In genomic region chr16:44557661-44558470, GRCm38 (mm10) we compare ENCODE assay signal across 8 mouse cellular contexts. TPM values are rescaled to one million over a fixed set of nuclear protein-coding genes. Genes with fewer than 3 reads are reported as not detected.
A peak's percentile ranks its signal among the peaks of the same experiment; 100 is the strongest.
DNase-seq lines count a peak whose midpoint lies in the region.

No protein-coding gene starts in this region.

- no peaks in the 10 kb centered on the region for H3K9me3 ChIP-seq in hindbrain, embryonic 10.5 days

- H3K4me1 ChIP-seq in hindbrain, embryonic 10.5 days (replicated peaks): peaks cover 71% of the 10 kb centered on the region

- 0% methylated on average over 47 of the region's 47 CpGs for WGBS in hindbrain, embryonic 10.5 days

- peaks cover 16% of the 10 kb centered on the region; the same call in 1 of the 2 replicates for H3K36me3 ChIP-seq in hindbrain, embryonic 10.5 days

- peak overlapping the region; percentile 98 for H3K27ac ChIP-seq in hindbrain, embryonic 10.5 days

- peak overlapping the region; percentile 84 for H3K4me3 ChIP-seq in hindbrain, embryonic 10.5 days

- no peaks in the 10 kb centered on the region for H3K27me3 ChIP-seq in hindbrain, embryonic 10.5 days (ENCODE audit: insufficient read depth, poor library complexity, severe bottlenecking)

- peak; percentile 84 for DNase-seq in adipocyte (ENCODE audit: low spot score)
- DNase-seq in cerebellum, adult 8-10 months: peak; percentile 79
- DNase-seq in frontal cortex, postnatal 14 days (ENCODE audit: low spot score in 2 of 2): peak; percentile 22 to 63
- peak; percentile 76 for DNase-seq in hindbrain, embryonic 10.5 days (ENCODE audit: low spot score)
- peak; percentile 68 to 70 for DNase-seq in layer of hippocampus, postnatal 14 days (ENCODE audit: low spot score in 2 of 2)
- DNase-seq in lung, postnatal 14 days: peak; percentile 74
- peak; percentile 30 for DNase-seq in retina, postnatal 7 days (ENCODE audit: low read depth, low spot score)
- DNase-seq in thymus, postnatal 14 days: no peak

RNA-seq across cellular contexts. Expression of gene Boc, which starts 0.8 kb away (rescaled TPM):
- polyA plus RNA-seq in hindbrain, embryonic 10.5 days (2016; fragmentation: Nextera tagmentation; extraction: Ambion mirVana): 36.0 and 43.9 TPM in 2 replicates
- 10 to 100 TPM in 1 of 2 experiments, 1 to 10 TPM in 1; 9.9 to 10.7 TPM for total RNA-seq in layer of hippocampus, postnatal 14 days (2021)
